Mouse (Mus musculus) cerebellum, adult 11 months (tissue): ENCODE measurements around the gene A730049H05Rik.
A peak's percentile ranks its signal among the peaks of the same experiment; 100 is the strongest.

ENCODE experiments used
- DNase-seq: peaks from one replicate; pipeline ENCODE4 v3.0.0; 2022

A730049H05Rik gene

DNA sequence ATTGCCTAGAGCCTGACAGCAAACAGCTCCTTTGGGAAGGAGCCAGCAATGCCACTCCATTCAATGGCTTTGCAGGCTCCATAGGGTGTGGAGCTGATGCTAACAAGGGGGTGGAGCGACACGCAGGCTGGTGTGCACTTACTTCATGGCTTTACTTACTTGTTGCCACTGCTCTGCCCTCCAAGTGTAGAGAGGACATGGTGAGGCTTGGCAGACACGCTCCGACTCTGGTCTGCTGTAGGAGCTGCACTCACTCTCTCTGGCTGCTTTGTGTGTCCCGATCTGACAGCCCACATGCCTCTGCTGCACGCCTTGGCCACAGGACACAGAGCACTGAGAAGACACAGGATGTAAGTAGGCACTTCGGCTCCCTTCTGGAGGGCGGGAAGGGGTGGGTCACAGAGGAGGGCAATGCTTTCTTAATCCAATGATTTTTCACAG, at the start of gene A730049H05Rik:
A730049H05Rik (plus strand) TSS at position 168 of the 441 bp plus-strand sequence.
- no peak for DNase-seq

- no peak for DNase-seq
These were observed 39.9 kb upstream of the A730049H05Rik start for GRCm38 (mm10) chr6:92776356-92776755.

- DNase-seq, result no peak
These were observed 36.9 kb upstream of the A730049H05Rik start for GRCm38 (mm10) chr6:92779140-92779934.

GRCm38 (mm10) chr6:92779935-92780205, 36.4 kb upstream of the A730049H05Rik start:
- DNase-seq, result no peak

GRCm38 (mm10) chr6:92781446-92781845, 34.8 kb upstream of the A730049H05Rik start:
- no peak for DNase-seq

DNA sequence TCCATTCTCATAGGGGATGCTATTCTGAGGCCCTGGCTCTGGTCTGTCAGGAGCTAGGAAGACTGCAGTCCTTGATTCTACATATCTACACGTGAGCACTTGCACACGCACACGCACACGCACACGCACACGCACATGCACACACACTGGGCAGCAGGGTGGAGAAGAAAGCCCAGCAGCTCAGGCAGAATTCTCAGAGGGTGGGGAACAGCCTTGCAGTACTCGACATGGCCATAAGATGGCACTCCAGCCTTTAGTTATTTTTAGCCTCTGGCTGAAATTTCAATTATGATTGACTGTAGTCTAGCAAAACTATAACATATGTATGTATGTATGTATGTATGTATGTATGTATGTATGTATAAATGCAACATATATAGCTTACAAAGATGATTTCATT, 31.5 kb upstream of the A730049H05Rik start:
- DNase-seq, result peak; percentile 22

DNA sequence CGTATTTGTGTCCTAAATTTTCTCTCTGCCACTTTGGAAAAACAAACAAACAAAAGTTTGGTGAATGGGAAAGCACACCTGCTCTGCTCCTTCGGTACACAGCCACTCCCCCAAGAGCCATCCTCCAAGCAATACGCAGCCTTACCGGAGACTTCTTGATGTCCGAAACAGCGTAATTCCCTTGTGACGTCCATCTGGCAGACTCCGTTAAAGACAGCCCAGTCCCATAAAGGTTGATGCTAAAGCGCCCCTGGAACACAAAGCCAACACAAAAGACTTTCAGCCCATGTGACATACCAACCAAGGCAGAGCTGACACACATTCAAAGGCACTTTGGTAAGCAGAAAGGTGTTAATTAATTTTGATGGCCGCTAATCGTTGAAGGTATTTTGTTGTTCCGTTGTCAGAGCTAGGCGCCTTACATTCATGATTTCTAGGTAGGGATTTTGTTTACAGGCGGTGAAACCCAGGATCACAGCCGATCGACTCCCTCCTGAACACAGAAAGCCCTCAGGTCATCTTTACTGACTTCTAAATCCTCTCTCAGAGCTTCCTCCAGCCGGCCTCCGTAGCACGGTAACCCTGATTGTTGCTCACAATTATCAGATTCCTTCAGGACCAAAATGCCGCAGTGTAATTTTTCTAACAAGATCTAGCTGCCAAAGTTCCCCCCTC, 29.4 kb upstream of the A730049H05Rik start:
- no peak for DNase-seq

DNA sequence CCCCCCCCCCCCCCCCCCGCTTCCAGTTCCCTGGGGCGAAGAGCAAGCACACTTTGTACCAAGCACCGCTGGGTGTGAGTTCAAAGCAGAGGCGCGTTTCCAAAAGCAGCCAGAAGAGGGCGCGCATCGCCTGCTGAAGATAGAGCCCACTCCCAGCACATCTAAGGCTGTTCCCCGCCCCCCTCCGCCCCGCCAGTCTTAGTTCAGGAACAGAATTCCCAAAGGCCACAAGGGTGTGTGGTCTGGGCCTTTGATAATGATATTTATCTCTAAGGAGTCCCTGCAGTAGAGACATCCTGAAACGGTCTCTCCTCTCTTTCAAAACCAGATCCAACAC, 28.9 kb upstream of the A730049H05Rik start:
- peak; percentile 42 for DNase-seq

DNA sequence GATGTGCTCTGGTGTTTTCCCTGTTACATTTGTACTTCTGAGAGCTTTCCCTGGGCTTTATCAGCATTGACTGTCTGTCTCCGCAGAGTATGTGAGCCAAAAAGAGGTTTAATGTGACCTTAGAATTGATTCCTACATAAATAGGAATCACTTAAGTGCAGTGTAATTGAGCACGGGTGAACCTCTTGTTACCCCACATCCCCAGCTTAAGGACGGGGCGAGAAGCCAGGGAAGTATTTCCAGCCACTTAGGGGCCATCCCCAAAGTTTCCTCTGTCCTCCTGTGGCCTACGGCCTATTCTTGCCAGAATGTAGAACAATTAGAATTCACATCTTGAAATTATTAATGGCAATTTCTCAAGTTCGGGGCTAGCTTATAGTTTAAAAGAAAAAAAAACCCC, 22.5 kb upstream of the A730049H05Rik start:
- no peak for DNase-seq

- DNase-seq, result no peak
These were observed 14.8 kb upstream of the A730049H05Rik start for GRCm38 (mm10) chr6:92801462-92801861.

- no peak for DNase-seq
These were observed 13.9 kb upstream of the A730049H05Rik start for GRCm38 (mm10) chr6:92802421-92802820.

- DNase-seq, result no peak
These were observed 13.1 kb upstream of the A730049H05Rik start for GRCm38 (mm10) chr6:92803213-92803612.

GRCm38 (mm10) chr6:92804254-92804971, 11.9 kb upstream of the A730049H05Rik start:
- DNase-seq, result no peak

GRCm38 (mm10) chr6:92809818-92810217, 6.5 kb upstream of the A730049H05Rik start:
- no peak for DNase-seq

GRCm38 (mm10) chr6:92810628-92811027, 5.7 kb upstream of the A730049H05Rik start:
- DNase-seq, result no peak

DNA sequence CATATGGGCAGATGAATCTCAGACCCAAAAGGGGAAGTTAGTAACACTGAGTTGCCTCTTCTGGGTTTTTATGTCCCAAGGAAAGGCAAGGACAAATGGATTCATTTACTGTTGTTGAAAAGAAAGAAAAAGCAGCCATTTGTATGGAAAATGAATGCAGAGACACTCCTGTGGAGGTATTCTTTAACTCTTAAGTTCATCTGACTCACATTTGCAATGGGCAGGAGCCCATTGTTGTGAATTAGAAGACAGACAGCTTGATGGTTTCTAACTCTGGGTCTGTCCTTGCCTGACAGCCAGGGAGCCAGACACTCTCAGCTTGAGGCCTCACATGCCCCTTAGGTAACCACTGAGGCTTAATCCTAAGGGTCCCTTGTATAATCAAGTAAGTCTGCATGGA, 4.7 kb upstream of the A730049H05Rik start:
- no peak for DNase-seq

- DNase-seq, result peak; percentile 5
These were observed 3.4 kb upstream of the A730049H05Rik start for GRCm38 (mm10) chr6:92812702-92813370.

- no peak for DNase-seq
These were observed 1.4 kb downstream of the A730049H05Rik start for GRCm38 (mm10) chr6:92817661-92818060.

DNA sequence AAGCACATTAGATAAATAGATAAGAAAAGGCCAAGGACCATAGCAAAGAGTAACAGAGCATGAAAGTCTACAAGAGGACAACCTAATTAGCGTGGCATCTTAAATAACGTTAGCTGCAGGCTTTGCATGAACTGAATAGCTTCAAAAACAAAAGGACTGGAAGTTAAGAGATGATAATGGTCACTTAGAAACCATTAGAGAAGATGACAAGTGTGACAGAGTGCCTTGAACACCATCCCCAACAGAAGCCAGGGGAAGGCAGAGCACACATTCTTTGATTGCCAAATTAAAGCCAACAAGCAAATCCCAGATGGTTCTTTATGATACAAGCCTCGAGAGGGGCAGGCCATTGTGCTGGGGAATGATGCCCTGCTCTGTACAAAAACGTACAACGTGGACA, 5.3 kb downstream of the A730049H05Rik start:
- DNase-seq, result no peak

GRCm38 (mm10) chr6:92822006-92822405, 5.7 kb downstream of the A730049H05Rik start:
- no peak for DNase-seq

DNA sequence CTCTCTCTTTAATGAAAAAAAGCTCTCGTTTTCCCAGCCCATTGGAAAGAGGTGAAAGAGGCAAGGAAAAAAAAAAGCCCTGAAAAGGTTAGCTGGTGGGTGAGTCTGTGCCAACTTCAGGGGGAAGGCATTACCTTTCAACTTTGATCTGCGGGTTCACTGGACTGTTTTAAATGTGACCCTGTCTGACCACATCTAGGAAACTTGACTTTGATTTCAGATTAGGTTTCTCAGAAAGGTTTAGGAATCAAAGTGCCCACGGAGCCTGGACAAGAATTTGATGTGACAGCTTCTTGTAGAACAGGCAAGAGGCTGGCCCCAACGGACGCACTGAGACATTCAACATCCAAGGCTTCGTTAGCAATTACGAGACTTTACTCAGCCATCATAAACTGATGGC, 7.7 kb downstream of the A730049H05Rik start:
- DNase-seq, result no peak

DNA sequence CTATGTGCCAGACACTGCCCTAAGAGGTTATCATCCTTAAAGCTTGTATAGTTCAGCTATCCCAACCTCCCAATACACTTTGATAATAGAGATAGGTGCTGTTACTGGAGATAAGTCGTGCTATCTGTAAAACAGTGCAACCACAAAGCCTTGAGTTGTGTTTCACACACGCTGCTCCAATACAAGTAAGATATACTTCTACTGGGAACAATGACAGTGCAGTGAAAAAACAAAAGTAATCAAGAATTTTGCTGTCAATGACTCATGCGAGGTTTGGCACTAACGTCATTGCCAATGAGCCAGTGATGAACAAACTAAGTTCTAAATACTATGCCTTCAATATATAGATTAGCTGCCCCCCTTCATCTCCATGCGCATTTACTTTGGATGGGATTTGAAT, 10.3 kb downstream of the A730049H05Rik start:
- DNase-seq, result no peak

- DNase-seq, result no peak
These were observed 11.1 kb downstream of the A730049H05Rik start for GRCm38 (mm10) chr6:92827360-92827759.
